Mouse (Mus musculus) cerebellum, adult 2 months (tissue): ENCODE measurements around the gene Asb8. TPM values are rescaled to one million over a fixed set of nuclear protein-coding genes. Genes with fewer than 3 reads are reported as not detected.

ENCODE experiments used
- DNase-seq, 2 experiments: peaks; one replicate each; pipeline ENCODE4 v3.0.0; 2021
- H3K27ac ChIP-seq: fragments of 200-500 bp; 2 replicates; pipeline ENCODE4 v1.5.1; 2012; ENCODE audit warnings: low read length, control low read depth, inconsistent platforms; ENCODE audit not compliant: insufficient read depth
- H3K27me3 ChIP-seq: fragments of 200-500 bp; 2 replicates; pipeline ENCODE4 v1.6.1; 2012; ENCODE audit warnings: inconsistent platforms, mild to moderate bottlenecking, low read length, moderate library complexity; ENCODE audit not compliant: control insufficient read depth, insufficient read depth
- H3K4me1 ChIP-seq: fragments of 200-500 bp; 2 replicates; pipeline ENCODE4 v1.6.1; 2011; ENCODE audit warnings: low read length; ENCODE audit not compliant: control insufficient read depth, insufficient read depth
- H3K4me3 ChIP-seq: fragments of 200-500 bp; replicated peaks from 2 replicates; pipeline ENCODE3; 2011; ENCODE audit warnings: mild to moderate bottlenecking, low read depth, low read length, control low read depth; ENCODE audit not compliant: insufficient read depth
- CTCF ChIP-seq: fragments of 200-500 bp; IDR thresholded peaks from 2 replicates; pipeline ENCODE4 v1.5.1; 2011; ENCODE audit warnings: low read depth, mild to moderate bottlenecking, control low read depth, low read length, moderate library complexity, borderline replicate concordance; ENCODE audit not compliant: insufficient read depth
- POLR2A ChIP-seq: fragments of 200-500 bp; IDR thresholded peaks from 2 replicates; pipeline ENCODE4 v1.6.1; 2011; ENCODE audit warnings: low read length, control low read depth, borderline replicate concordance; ENCODE audit not compliant: insufficient read depth
- WGBS: fragments of 180-500 bp; shearing (Covaris S2); methylation state at CpG from one replicate; pipeline ENCODE4 v1.1.7; 2018; 5-methylcytosine and 5-hydroxymethylcytosine counted together
- polyA plus RNA-seq: library from polyadenylated mRNA; depleted of rRNA; stranded (reverse); fragments of >200 nt; gene quantifications from 2 replicates; pipeline ENCODE4 v1.2.3, GENCODE M21; 2012; rRNA removed

The Asb8 gene
- polyA plus RNA-seq, 1 experiment: 88.3 TPM

DNA sequence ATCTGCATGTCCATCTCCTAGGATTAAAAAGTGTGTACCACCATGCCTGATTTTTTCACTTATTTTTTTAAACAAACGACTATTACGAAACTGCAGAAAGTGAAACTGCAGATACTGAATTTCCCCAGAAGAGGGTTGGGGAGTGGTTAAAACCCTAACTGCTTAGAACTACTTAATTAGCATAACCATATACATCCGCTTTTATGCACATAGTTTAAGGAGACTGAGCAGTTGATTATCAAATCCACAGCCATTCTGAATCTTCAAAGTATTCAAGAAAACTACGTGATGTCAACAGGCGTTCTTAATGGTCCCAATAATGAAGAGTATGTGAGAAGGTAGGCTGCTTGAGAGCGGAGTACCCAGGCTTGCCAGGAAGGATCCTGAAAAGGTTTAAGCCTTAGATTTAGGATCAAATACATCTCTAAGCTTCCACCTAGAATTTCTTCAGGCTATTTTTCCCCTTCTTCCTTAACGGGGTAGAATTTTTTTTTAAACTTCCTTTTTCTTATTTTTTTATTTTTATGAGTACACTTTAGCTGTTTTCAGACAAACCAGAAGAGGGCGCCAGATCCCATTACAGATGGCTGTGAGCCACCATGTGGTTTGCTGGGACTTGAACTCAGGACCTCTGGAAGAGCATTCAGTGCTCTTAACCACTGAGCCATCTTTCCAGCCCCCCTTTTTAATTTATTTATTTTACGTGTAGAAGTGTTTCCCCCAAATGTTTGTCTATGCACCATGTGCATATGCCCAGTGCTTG, 75.8 kb downstream of the Asb8 start:
- Histone ChIP-seq H3K4me3 (no peak overlapping the region), H3K27ac (no peak overlapping the region), H3K4me1 (no peaks in the 10 kb centered on the region), H3K27me3 (no peaks in the 10 kb centered on the region)
- DNase-seq: peak in 1 of 2 experiments; percentile 46
- 75% methylated on average over 9 of the region's 9 CpGs for WGBS
- no peak for TF ChIP-seq POLR2A
- peak; percentile 45; the same call in 1 of the 2 replicates for TF ChIP-seq CTCF

DNA sequence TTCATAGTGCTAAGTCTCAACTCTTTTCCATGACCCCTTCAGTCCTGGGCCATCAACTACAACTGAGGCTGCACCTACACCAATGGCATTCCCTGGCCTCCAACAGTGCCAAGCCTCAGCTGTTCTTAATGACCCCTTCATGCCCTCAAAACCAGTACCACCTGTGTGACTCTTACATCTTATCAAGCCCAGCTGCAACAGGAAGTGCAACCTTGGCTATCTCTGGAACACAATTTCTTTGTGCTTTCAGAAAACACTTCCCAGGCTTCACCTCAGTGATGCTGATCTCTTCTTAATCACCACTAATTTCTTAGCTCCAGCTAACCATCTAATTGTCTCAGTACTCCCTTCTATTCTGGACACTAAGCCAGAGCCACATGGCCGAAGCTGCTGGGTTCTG, 76.5 kb downstream of the Asb8 start:
- H3K27ac ChIP-seq: no peak overlapping the region
- H3K27me3 ChIP-seq: no peaks in the 10 kb centered on the region
- H3K4me1 ChIP-seq: no peaks in the 10 kb centered on the region
- no peak for DNase-seq
- no peak overlapping the region for H3K4me3 ChIP-seq
- TF ChIP-seq CTCF: no peak
- no peak for TF ChIP-seq POLR2A
- WGBS: 72% methylated on average over 1 of the region's 1 CpGs

Other genes starting within 250 kb of the Asb8 start
- gene Tmem106c, start 201.4 kb downstream of the Asb8 start, polyA plus RNA-seq: 74.1 and 74.5 TPM in 2 replicates
- gene Col2a1, start 160.9 kb downstream of the Asb8 start, polyA plus RNA-seq: 2.2 and 2.4 TPM in 2 replicates
- gene Pfkm, start 73.0 kb downstream of the Asb8 start, polyA plus RNA-seq: 471 and 489 TPM in 2 replicates
- gene Senp1, start 71.9 kb downstream of the Asb8 start, polyA plus RNA-seq: 14.7 and 16.8 TPM in 2 replicates
- gene Ccdc184, start 1.5 kb upstream of the Asb8 start, polyA plus RNA-seq: 24.3 and 30.9 TPM in 2 replicates
- 0.38 and 0.44 TPM in 2 replicates for gene Olfr288, start 29.9 kb upstream of the Asb8 start, polyA plus RNA-seq
- gene Gm44579, start 55.4 kb upstream of the Asb8 start, polyA plus RNA-seq: not detected in 2 replicates
- 15.4 and 18.5 TPM in 2 replicates for gene Olfr287, start 55.4 kb upstream of the Asb8 start, polyA plus RNA-seq
- not detected in 2 replicates for gene Olfr286, start 68.8 kb upstream of the Asb8 start, polyA plus RNA-seq
- gene H1fnt, start 91.7 kb upstream of the Asb8 start, polyA plus RNA-seq: not detected in 2 replicates
- 10.1 and 11.0 TPM in 2 replicates for gene Zfp641, start 130.5 kb upstream of the Asb8 start, polyA plus RNA-seq
- gene Olfr285, start 151.7 kb upstream of the Asb8 start, polyA plus RNA-seq: not detected in 2 replicates
- not detected in 2 replicates for gene Olfr284, start 175.4 kb upstream of the Asb8 start, polyA plus RNA-seq
- gene Olfr283, start 215.3 kb upstream of the Asb8 start, polyA plus RNA-seq: not detected in 2 replicates